Mouse (Mus musculus) heart, adult 2 months (tissue): ENCODE measurements around the gene Scgn.

Experiments used
- CTCF ChIP-seq: fragments of 200-600 bp; IDR thresholded peaks from 2 replicates; pipeline ENCODE4 v1.8.1; 2022; ENCODE audit warnings: antibody characterized with exemption, mild to moderate bottlenecking, moderate library complexity
- POLR2A ChIP-seq: fragments of 200-500 bp; IDR thresholded peaks from 2 replicates; pipeline ENCODE4 v1.6.1; 2011; ENCODE audit warnings: mild to moderate bottlenecking, low read depth, low read length, control low read depth; ENCODE audit not compliant: insufficient read depth

DNA sequence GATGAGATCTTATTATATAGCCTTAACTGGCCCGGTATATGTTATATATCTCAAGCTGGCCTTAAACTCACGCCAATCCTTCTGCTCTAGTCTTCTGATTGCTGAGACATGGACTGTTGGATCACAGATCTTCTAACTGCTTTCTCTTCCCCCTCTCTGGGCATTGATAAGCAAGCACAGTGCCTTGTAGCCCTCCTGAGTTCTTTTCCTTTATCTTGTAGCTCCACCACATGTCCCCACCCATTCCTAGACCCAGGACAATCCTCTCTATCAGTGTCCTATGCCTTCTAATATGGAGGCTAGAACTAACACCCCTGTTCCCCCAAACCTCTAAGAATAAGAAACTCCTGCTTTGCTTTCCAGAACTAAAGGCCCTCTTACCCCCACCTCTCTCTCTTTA is 14.5 kb upstream of the Scgn start:
- TF ChIP-seq POLR2A (no peak), CTCF (no peak)
